Mouse (Mus musculus): Measurements from ENCODE around the gene Clic6.

GRCm38 (mm10) chr16:92500534-92500933, 15.0 kb downstream of the Clic6 start:
- no peak for TF ChIP-seq MAX (IDR thresholded peaks at IDR 0.05; ENCODE audit: low read length)
- no peak for TF ChIP-seq EP300 (IDR thresholded peaks at IDR 0.05; ENCODE audit: low read length)
- TF ChIP-seq CTCF (conservative IDR thresholded peaks at IDR 0.05 in 1 of 2, IDR thresholded peaks at IDR 0.05 in 1 of 2; ENCODE audit: low read depth in 2 of 2, low read length in 2 of 2): no peak
- no peak for TF ChIP-seq PAX5 (IDR thresholded peaks at IDR 0.05; ENCODE audit: low read length)
- no peak for TF ChIP-seq MYC (IDR thresholded peaks at IDR 0.05; ENCODE audit: low read depth, low read length)
- no peak for TF ChIP-seq POLR2A (IDR thresholded peaks at IDR 0.05; ENCODE audit: low read depth, low read length)
- no peak for TF ChIP-seq RCOR1 (conservative IDR thresholded peaks at IDR 0.05; ENCODE audit: low read depth, low read length)
- TF ChIP-seq ZNF384 (IDR thresholded peaks at IDR 0.05; ENCODE audit: low read depth, low read length): no peak
- TF ChIP-seq TBP (conservative IDR thresholded peaks at IDR 0.05; ENCODE audit: low read depth, low read length): no peak
- TF ChIP-seq POLR2AphosphoS2 (IDR thresholded peaks at IDR 0.05; ENCODE audit: low read depth, low read length): no peak
- TF ChIP-seq MEF2A (IDR thresholded peaks at IDR 0.05; ENCODE audit: borderline replicate concordance, low read depth, low read length): no peak
- TF ChIP-seq TCF12 (IDR thresholded peaks at IDR 0.05; ENCODE audit: low read depth, low read length): no peak
- TF ChIP-seq IRF4 (IDR thresholded peaks at IDR 0.05; ENCODE audit: low read depth, low read length): no peak
